Comparison of ENCODE assay signal across 9 mouse cellular contexts in genomic region chr14:48138138-48138537, GRCm38 (mm10). TPM values are rescaled to one million over a fixed set of nuclear protein-coding genes. Genes with fewer than 3 reads are reported as not detected.
DNase-seq lines count a peak whose midpoint lies in the region; ATAC-seq and TF ChIP-seq lines count a peak whose summit lies in the region.
"Had no signal": no experiment of that assay in that cellular context is flagged by ENCODE, and none has a peak within 500 bp of the region (broad histone marks: within the 10 kb centered on the region; RNA-seq: fewer than 3 reads in every experiment).

No protein-coding gene starts in this region.

- WGBS in forebrain, embryonic 13.5 days, result 55% methylated on average over 8 of the region's 8 CpGs
- WGBS in forebrain, embryonic 11.5 days, result 57% methylated on average over 8 of the region's 8 CpGs
- WGBS in lung, embryonic 14.5 days, result 51% methylated on average over 8 of the region's 8 CpGs
- 55% methylated on average over 8 of the region's 8 CpGs for WGBS in forebrain, postnatal 0 days
- 55% methylated on average over 8 of the region's 8 CpGs for WGBS in neural tube, embryonic 15.5 days

- DNase-seq in forebrain, embryonic 11.5 days (ENCODE audit: low spot score), result no peak
- DNase-seq in lung, embryonic 14.5 days, result peak; percentile 81
- no peak for DNase-seq in lung, postnatal 14 days
- peak; percentile 36 for DNase-seq in forebrain, postnatal 0 days
- no peak for DNase-seq in right cerebral cortex, postnatal 36 days (ENCODE audit: low spot score in 2 of 2)
- DNase-seq in spleen, postnatal 4 days (ENCODE audit: low spot score in 2 of 2), result no peak

- H3K4me2 ChIP-seq in forebrain, embryonic 13.5 days, result no peak overlapping the region
- H3K4me2 ChIP-seq in forebrain, embryonic 11.5 days (ENCODE audit: low read depth, low read length, severe bottlenecking), result no peak overlapping the region
- H3K4me2 ChIP-seq in lung, embryonic 14.5 days, result no peak overlapping the region
- H3K4me2 ChIP-seq in forebrain, postnatal 0 days (ENCODE audit: low read depth), result no peak overlapping the region
- no peak overlapping the region for H3K4me2 ChIP-seq in neural tube, embryonic 15.5 days

- peak; percentile 30; the same call in 1 of the 2 replicates for ATAC-seq in forebrain, embryonic 13.5 days
- ATAC-seq in forebrain, embryonic 11.5 days (replicated peaks; ENCODE audit: low FRiP score), result no peak
- ATAC-seq in lung, embryonic 14.5 days (ENCODE audit: insufficient read depth), result peak; percentile 42; the same call in 1 of the 2 replicates
- peak; percentile 72 for ATAC-seq in forebrain, postnatal 0 days
- 0 out of 2 replicates have a peak, but pooled peaks have one; percentile 22 for ATAC-seq in neural tube, embryonic 15.5 days (ENCODE audit: low FRiP score)

- 0 out of 2 replicates have a peak, but pooled peaks cover 6% of the 10 kb centered on the region for H3K27me3 ChIP-seq in forebrain, embryonic 13.5 days
- no peaks in the 10 kb centered on the region for H3K27me3 ChIP-seq in forebrain, embryonic 11.5 days (ENCODE audit: control insufficient read depth, insufficient read depth, low read length)
- no peaks in the 10 kb centered on the region for H3K27me3 ChIP-seq in lung, embryonic 14.5 days (ENCODE audit: insufficient read depth, low read length)
- H3K27me3 ChIP-seq in forebrain, postnatal 0 days (ENCODE audit: insufficient read depth, low read length), result no peaks in the 10 kb centered on the region
- H3K27me3 ChIP-seq in neural tube, embryonic 15.5 days (replicated peaks), result no peaks in the 10 kb centered on the region

- TF ChIP-seq CTCF in lung, embryonic 14.5 days (IDR thresholded peaks at IDR 0.05; ENCODE audit: low read depth), result peak; percentile 81
- TF ChIP-seq CTCF in forebrain, postnatal 0 days (IDR thresholded peaks at IDR 0.05; ENCODE audit: low read depth), result peak; percentile 69

- H3K4me1 ChIP-seq in forebrain, embryonic 13.5 days, result peaks cover 54% of the 10 kb centered on the region
- H3K4me1 ChIP-seq in forebrain, embryonic 11.5 days (replicated peaks; ENCODE audit: control insufficient read depth, insufficient read depth, low read length), result peaks cover 22% of the 10 kb centered on the region; the same call in 1 of the 2 replicates
- H3K4me1 ChIP-seq in lung, embryonic 14.5 days (ENCODE audit: insufficient read depth), result peaks cover 33% of the 10 kb centered on the region
- peaks cover 14% of the 10 kb centered on the region; the same call in 1 of the 2 replicates for H3K4me1 ChIP-seq in forebrain, postnatal 0 days (ENCODE audit: insufficient read depth)
- H3K4me1 ChIP-seq in neural tube, embryonic 15.5 days, result peaks cover 42% of the 10 kb centered on the region

- no peak overlapping the region for H3K4me3 ChIP-seq in forebrain, embryonic 13.5 days
- no peak overlapping the region for H3K4me3 ChIP-seq in forebrain, embryonic 11.5 days (ENCODE audit: low read depth, low read length)
- no peak overlapping the region for H3K4me3 ChIP-seq in lung, embryonic 14.5 days (ENCODE audit: low read depth, low read length)
- no peak overlapping the region for H3K4me3 ChIP-seq in forebrain, postnatal 0 days (ENCODE audit: low read depth, low read length)
- no peak overlapping the region for H3K4me3 ChIP-seq in neural tube, embryonic 15.5 days (replicated peaks)
- H3K4me3 ChIP-seq: erythroblast, embryonic 14.5 days had no signal

- H3K9ac ChIP-seq in forebrain, embryonic 13.5 days, result no peak overlapping the region
- no peak overlapping the region for H3K9ac ChIP-seq in forebrain, embryonic 11.5 days (ENCODE audit: low read length)
- H3K9ac ChIP-seq in lung, embryonic 14.5 days, result no peak overlapping the region
- no peak overlapping the region for H3K9ac ChIP-seq in forebrain, postnatal 0 days
- H3K9ac ChIP-seq in neural tube, embryonic 15.5 days (replicated peaks), result no peak overlapping the region

- no peaks in the 10 kb centered on the region for H3K36me3 ChIP-seq in forebrain, embryonic 13.5 days (ENCODE audit: poor library complexity, severe bottlenecking)
- no peaks in the 10 kb centered on the region for H3K36me3 ChIP-seq in forebrain, embryonic 11.5 days (ENCODE audit: control insufficient read depth, insufficient read depth, low read length)
- no peaks in the 10 kb centered on the region for H3K36me3 ChIP-seq in lung, embryonic 14.5 days (ENCODE audit: insufficient read depth)
- H3K36me3 ChIP-seq in forebrain, postnatal 0 days (ENCODE audit: insufficient read depth), result no peaks in the 10 kb centered on the region
- no peaks in the 10 kb centered on the region for H3K36me3 ChIP-seq in neural tube, embryonic 15.5 days

- H3K27ac ChIP-seq in forebrain, embryonic 13.5 days, result no peak overlapping the region
- no peak overlapping the region for H3K27ac ChIP-seq in forebrain, embryonic 11.5 days (ENCODE audit: low read depth, low read length)
- no peak overlapping the region for H3K27ac ChIP-seq in lung, embryonic 14.5 days (ENCODE audit: low read depth)
- no peak overlapping the region for H3K27ac ChIP-seq in forebrain, postnatal 0 days (ENCODE audit: low read depth, low read length)
- no peak overlapping the region for H3K27ac ChIP-seq in neural tube, embryonic 15.5 days (replicated peaks)

- H3K9me3 ChIP-seq in forebrain, embryonic 13.5 days (replicated peaks), result no peaks in the 10 kb centered on the region
- H3K9me3 ChIP-seq in forebrain, embryonic 11.5 days (ENCODE audit: control insufficient read depth, low read length), result no peaks in the 10 kb centered on the region
- no peaks in the 10 kb centered on the region for H3K9me3 ChIP-seq in lung, embryonic 14.5 days (ENCODE audit: low read depth, low read length)
- H3K9me3 ChIP-seq in forebrain, postnatal 0 days (ENCODE audit: low read length), result no peaks in the 10 kb centered on the region
- no peaks in the 10 kb centered on the region for H3K9me3 ChIP-seq in neural tube, embryonic 15.5 days (replicated peaks)

RNA-seq across cellular contexts. Expression of gene Peli2, which starts 17.5 kb away (rescaled TPM):
- 8.4 and 8.5 TPM in 2 replicates for polyA plus RNA-seq in forebrain, embryonic 13.5 days (2015; fragmentation: Nextera tagmentation; extraction: Ambion mirVana)
- polyA plus RNA-seq in forebrain, embryonic 11.5 days (2014; fragmentation: Nextera tagmentation; extraction: Ambion mirVana), result 8.6 and 8.8 TPM in 2 replicates
- 16.0 and 16.5 TPM in 2 replicates for polyA plus RNA-seq in lung, embryonic 14.5 days (2014; fragmentation: Nextera tagmentation; extraction: Ambion mirVana)
- total RNA-seq in forebrain, postnatal 0 days (2014; rRNA removed), result 12.2 and 16.4 TPM in 2 replicates
- 6.6 and 8.8 TPM in 2 replicates for polyA plus RNA-seq in forebrain, postnatal 0 days (2015; fragmentation: Nextera tagmentation; extraction: Ambion mirVana)
- 6.8 and 7.0 TPM in 2 replicates for polyA plus RNA-seq in neural tube, embryonic 15.5 days (2015; fragmentation: Nextera tagmentation; extraction: Ambion mirVana)
- polyA plus RNA-seq: erythroblast, embryonic 14.5 days had no signal

Comparison
In these comparisons a context has a peak if more than half of its experiments do, and no peak if none do; other contexts are left out.
1. DNase-seq: peak in lung, embryonic 14.5 days (single experiment) and forebrain, postnatal 0 days (single experiment); none in forebrain, embryonic 11.5 days (single experiment), lung, postnatal 14 days (single experiment), right cerebral cortex, postnatal 36 days (0 of 2) and spleen, postnatal 4 days (0 of 2).